Mouse (Mus musculus): ENCODE results near the gene Pdgfb. TPM values are rescaled to one million over a fixed set of nuclear protein-coding genes. Genes with fewer than 3 reads are reported as not detected.

Gene Pdgfb
- polyA plus RNA-seq, 1 experiment from 2014 or later, result 7.0 TPM

GRCm38 (mm10) chr15:80051092-80051761 is 36.5 kb upstream of the Pdgfb start:
- 67% methylated on average over 19 of the region's 19 CpGs for WGBS
- ATAC-seq (ENCODE audit: low FRiP score), result no peak
- Histone ChIP-seq H3K4me2 (no peak overlapping the region), H3K36me3 (no peaks in the 10 kb centered on the region), H3K4me1 (peaks cover 8% of the 10 kb centered on the region; the same call in 1 of the 2 replicates), H3K27me3 (replicated peaks) (no peaks in the 10 kb centered on the region), H3K9me3 (replicated peaks) (no peaks in the 10 kb centered on the region), H3K4me3 (replicated peaks) (no peak overlapping the region), H3K27ac (replicated peaks) (peak overlapping the region; percentile 41; the same call in 1 of the 2 replicates), H3K9ac (replicated peaks) (no peak overlapping the region)

- Histone ChIP-seq H3K9me3 (replicated peaks) (no peaks in the 10 kb centered on the region), H3K27ac (replicated peaks) (no peak overlapping the region), H3K27me3 (replicated peaks) (no peaks in the 10 kb centered on the region), H3K9ac (replicated peaks) (no peak overlapping the region), H3K4me1 (peaks cover 4% of the 10 kb centered on the region; the same call in 1 of the 2 replicates), H3K36me3 (no peaks in the 10 kb centered on the region), H3K4me2 (no peak overlapping the region), H3K4me3 (replicated peaks) (no peak overlapping the region)
- ATAC-seq (ENCODE audit: low FRiP score), result no peak
- WGBS, result 67% methylated on average over 4 of the region's 4 CpGs
These were observed 35.3 kb upstream of the Pdgfb start for GRCm38 (mm10) chr15:80050093-80050492.

GRCm38 (mm10) chr15:80047973-80048372 is 33.2 kb upstream of the Pdgfb start:
- H3K9ac ChIP-seq (replicated peaks), result no peak overlapping the region
- no peaks in the 10 kb centered on the region for H3K9me3 ChIP-seq (replicated peaks)
- no peak overlapping the region for H3K4me3 ChIP-seq (replicated peaks)
- no peaks in the 10 kb centered on the region for H3K36me3 ChIP-seq
- ATAC-seq (ENCODE audit: low FRiP score), result no peak
- no peak overlapping the region for H3K4me2 ChIP-seq
- no peaks in the 10 kb centered on the region for H3K27me3 ChIP-seq (replicated peaks)
- WGBS, result 57% methylated on average over 5 of the region's 5 CpGs
- H3K27ac ChIP-seq (replicated peaks), result no peak overlapping the region
- H3K4me1 ChIP-seq, result peaks cover 4% of the 10 kb centered on the region; the same call in 1 of the 2 replicates

- 88% methylated on average over 2 of the region's 2 CpGs for WGBS
These were observed 32.5 kb upstream of the Pdgfb start for GRCm38 (mm10) chr15:80047242-80047641.

GRCm38 (mm10) chr15:80045749-80046148 is 31.0 kb upstream of the Pdgfb start:
- Histone ChIP-seq H3K27me3 (replicated peaks) (no peaks in the 10 kb centered on the region), H3K4me2 (no peak overlapping the region), H3K9ac (replicated peaks) (no peak overlapping the region), H3K36me3 (no peaks in the 10 kb centered on the region), H3K4me3 (replicated peaks) (no peak overlapping the region), H3K9me3 (replicated peaks) (no peaks in the 10 kb centered on the region), H3K4me1 (no peaks in the 10 kb centered on the region), H3K27ac (replicated peaks) (no peak overlapping the region)
- 98% methylated on average over 2 of the region's 2 CpGs for WGBS
- ATAC-seq (ENCODE audit: low FRiP score), result no peak

More at GRCm38 (mm10) chr15:80047242-80047641, 32.5 kb upstream of the Pdgfb start:
- H3K4me1 ChIP-seq, result peaks cover 4% of the 10 kb centered on the region; the same call in 1 of the 2 replicates
- H3K4me2 ChIP-seq, result no peak overlapping the region
- H3K9me3 ChIP-seq (replicated peaks), result no peaks in the 10 kb centered on the region
- no peak overlapping the region for H3K4me3 ChIP-seq (replicated peaks)
- H3K27me3 ChIP-seq (replicated peaks), result no peaks in the 10 kb centered on the region
- H3K9ac ChIP-seq (replicated peaks), result no peak overlapping the region
- H3K27ac ChIP-seq (replicated peaks), result no peak overlapping the region
- no peak for ATAC-seq (ENCODE audit: low FRiP score)
- H3K36me3 ChIP-seq, result no peaks in the 10 kb centered on the region

- Histone ChIP-seq H3K27ac (replicated peaks) (no peak overlapping the region), H3K9ac (replicated peaks) (no peak overlapping the region), H3K9me3 (replicated peaks) (no peaks in the 10 kb centered on the region), H3K36me3 (no peaks in the 10 kb centered on the region), H3K4me2 (no peak overlapping the region), H3K4me1 (no peaks in the 10 kb centered on the region), H3K4me3 (replicated peaks) (no peak overlapping the region), H3K27me3 (replicated peaks) (no peaks in the 10 kb centered on the region)
- no peak for ATAC-seq (ENCODE audit: low FRiP score)
- 90% methylated on average over 10 of the region's 10 CpGs for WGBS
These were observed 29.5 kb upstream of the Pdgfb start for GRCm38 (mm10) chr15:80044249-80044648.

GRCm38 (mm10) chr15:80042152-80042551 is 27.4 kb upstream of the Pdgfb start:
- no peak for ATAC-seq (ENCODE audit: low FRiP score)
- Histone ChIP-seq H3K36me3 (no peaks in the 10 kb centered on the region), H3K27ac (replicated peaks) (no peak overlapping the region), H3K9me3 (replicated peaks) (no peaks in the 10 kb centered on the region), H3K27me3 (replicated peaks) (no peaks in the 10 kb centered on the region), H3K9ac (replicated peaks) (no peak overlapping the region), H3K4me1 (no peaks in the 10 kb centered on the region), H3K4me3 (replicated peaks) (no peak overlapping the region), H3K4me2 (no peak overlapping the region)
- WGBS, result 81% methylated on average over 4 of the region's 4 CpGs

GRCm38 (mm10) chr15:80038110-80038391 is 23.3 kb upstream of the Pdgfb start:
- Histone ChIP-seq H3K27ac (replicated peaks) (no peak overlapping the region), H3K4me2 (no peak overlapping the region), H3K36me3 (no peaks in the 10 kb centered on the region), H3K27me3 (replicated peaks) (no peaks in the 10 kb centered on the region), H3K4me3 (replicated peaks) (no peak overlapping the region), H3K9me3 (replicated peaks) (no peaks in the 10 kb centered on the region), H3K4me1 (no peaks in the 10 kb centered on the region), H3K9ac (replicated peaks) (no peak overlapping the region)
- no peak for ATAC-seq (ENCODE audit: low FRiP score)
- 96% methylated on average over 2 of the region's 2 CpGs for WGBS

GRCm38 (mm10) chr15:80037255-80038109 is 22.7 kb upstream of the Pdgfb start:
- Histone ChIP-seq H3K27ac (replicated peaks) (no peak overlapping the region), H3K4me2 (no peak overlapping the region), H3K9me3 (replicated peaks) (no peaks in the 10 kb centered on the region), H3K9ac (replicated peaks) (no peak overlapping the region), H3K4me1 (no peaks in the 10 kb centered on the region), H3K27me3 (replicated peaks) (no peaks in the 10 kb centered on the region), H3K4me3 (replicated peaks) (no peak overlapping the region), H3K36me3 (no peaks in the 10 kb centered on the region)
- WGBS, result 84% methylated on average over 11 of the region's 11 CpGs
- no peak for ATAC-seq (ENCODE audit: low FRiP score)

GRCm38 (mm10) chr15:80035341-80035885 is 20.6 kb upstream of the Pdgfb start:
- ATAC-seq (ENCODE audit: low FRiP score), result no peak
- no peaks in the 10 kb centered on the region for H3K27me3 ChIP-seq (replicated peaks)
- H3K4me3 ChIP-seq (replicated peaks), result no peak overlapping the region
- no peaks in the 10 kb centered on the region for H3K4me1 ChIP-seq
- no peaks in the 10 kb centered on the region for H3K9me3 ChIP-seq (replicated peaks)
- no peak overlapping the region for H3K4me2 ChIP-seq
- no peaks in the 10 kb centered on the region for H3K36me3 ChIP-seq
- H3K27ac ChIP-seq (replicated peaks), result no peak overlapping the region
- H3K9ac ChIP-seq (replicated peaks), result no peak overlapping the region
- 82% methylated on average over 6 of the region's 6 CpGs for WGBS

- H3K4me3 ChIP-seq (replicated peaks), result no peak overlapping the region
- H3K27ac ChIP-seq (replicated peaks), result no peak overlapping the region
- H3K9ac ChIP-seq (replicated peaks), result no peak overlapping the region
- no peaks in the 10 kb centered on the region for H3K27me3 ChIP-seq (replicated peaks)
- H3K36me3 ChIP-seq, result no peaks in the 10 kb centered on the region
- no peaks in the 10 kb centered on the region for H3K9me3 ChIP-seq (replicated peaks)
- ATAC-seq (ENCODE audit: low FRiP score), result no peak
- H3K4me2 ChIP-seq, result no peak overlapping the region
- H3K4me1 ChIP-seq, result no peaks in the 10 kb centered on the region
These were observed 20.1 kb upstream of the Pdgfb start for GRCm38 (mm10) chr15:80034913-80035312.

GRCm38 (mm10) chr15:80034366-80034765 is 19.6 kb upstream of the Pdgfb start:
- Histone ChIP-seq H3K4me1 (no peaks in the 10 kb centered on the region), H3K27ac (replicated peaks) (no peak overlapping the region), H3K36me3 (no peaks in the 10 kb centered on the region), H3K9ac (replicated peaks) (no peak overlapping the region), H3K4me3 (replicated peaks) (no peak overlapping the region), H3K4me2 (no peak overlapping the region), H3K9me3 (replicated peaks) (no peaks in the 10 kb centered on the region), H3K27me3 (replicated peaks) (no peaks in the 10 kb centered on the region)
- WGBS, result 69% methylated on average over 7 of the region's 7 CpGs
- no peak for ATAC-seq (ENCODE audit: low FRiP score)

All from neural tube, embryonic 15.5 days (tissue).